Mouse (Mus musculus): Measurements from ENCODE around the gene Bptf. TPM values are rescaled to one million over a fixed set of nuclear protein-coding genes. Genes with fewer than 3 reads are reported as not detected.
"Not testable (repeated sequence)": the region's sequence is repeated elsewhere in the genome, so short reads cannot be mapped to it uniquely, and the experiment has no call there.

Gene Bptf
- polyA plus RNA-seq, 1 experiment = 106 TPM

- Histone ChIP-seq H3K27me3 (replicated peaks) (peaks cover under 1% of the 10 kb centered on the region), H3K4me1 (peaks cover 41% of the 10 kb centered on the region), H3K4me3 (replicated peaks) (peak within 1 kb of the TSS; percentile 92), H3K9me3 (no peaks in the 10 kb centered on the region), H3K36me3 (replicated peaks; ENCODE audit: low read length) (peaks cover 24% of the 10 kb centered on the region)
- TF ChIP-seq FLI1 (IDR thresholded peaks at IDR 0.05; ENCODE audit: low read length) = no peak
Measured at GRCm38 (mm10) chr11:106999151-106999948, 132.6 kb downstream of the Bptf start, which contains the start of gene Kpna2. Kpna2 (minus strand) TSS chr11:106999541.

- Histone ChIP-seq H3K36me3 (replicated peaks; ENCODE audit: low read length) (peaks cover 30% of the 10 kb centered on the region), H3K27me3 (replicated peaks) (no peaks in the 10 kb centered on the region), H3K9me3 (no peaks in the 10 kb centered on the region), H3K4me3 (replicated peaks) (peak overlapping the region; percentile 92), H3K4me1 (peaks cover 47% of the 10 kb centered on the region)
- no peak for TF ChIP-seq FLI1 (IDR thresholded peaks at IDR 0.05; ENCODE audit: low read length)
- no peak for TF ChIP-seq GATA1 (IDR thresholded peaks at IDR 0.05; ENCODE audit: borderline replicate concordance, low read length)
Measured at GRCm38 (mm10) chr11:106998651-106999150, 133.2 kb downstream of the Bptf start.

GRCm38 (mm10) chr11:106997976-106998375 is 134.0 kb downstream of the Bptf start:
- Histone ChIP-seq H3K27me3 (replicated peaks) (no peaks in the 10 kb centered on the region), H3K36me3 (replicated peaks; ENCODE audit: low read length) (peaks cover 36% of the 10 kb centered on the region), H3K4me3 (replicated peaks) (peak overlapping the region; percentile 92), H3K4me1 (peaks cover 53% of the 10 kb centered on the region), H3K9me3 (no peaks in the 10 kb centered on the region)
- TF ChIP-seq FLI1 (IDR thresholded peaks at IDR 0.05; ENCODE audit: low read length) (no peak), GATA1 (IDR thresholded peaks at IDR 0.05; ENCODE audit: borderline replicate concordance, low read length) (no peak)

GRCm38 (mm10) chr11:106996492-106996891 is 135.4 kb downstream of the Bptf start:
- H3K36me3 ChIP-seq (replicated peaks; ENCODE audit: low read length) = peaks cover 49% of the 10 kb centered on the region
- peak overlapping the region; percentile 83 for H3K4me3 ChIP-seq (replicated peaks)
- not testable (repeated sequence) for H3K9me3 ChIP-seq; H3K27me3 ChIP-seq (replicated peaks)
- H3K4me1 ChIP-seq = peaks cover 48% of the 10 kb centered on the region

GRCm38 (mm10) chr11:106994246-106995085 is 137.5 kb downstream of the Bptf start:
- no peak for TF ChIP-seq FLI1 (IDR thresholded peaks at IDR 0.05; ENCODE audit: low read length)
- Histone ChIP-seq H3K9me3 (no peaks in the 10 kb centered on the region), H3K4me1 (peaks cover 48% of the 10 kb centered on the region), H3K4me3 (replicated peaks) (peak overlapping the region; percentile 53), H3K27me3 (replicated peaks) (no peaks in the 10 kb centered on the region), H3K36me3 (replicated peaks; ENCODE audit: low read length) (peaks cover 70% of the 10 kb centered on the region)

- Histone ChIP-seq H3K36me3 (replicated peaks; ENCODE audit: low read length) (peaks cover 82% of the 10 kb centered on the region), H3K27me3 (replicated peaks) (no peaks in the 10 kb centered on the region), H3K4me1 (peaks cover 13% of the 10 kb centered on the region), H3K4me3 (replicated peaks) (no peak overlapping the region), H3K9me3 (no peaks in the 10 kb centered on the region)
- TF ChIP-seq FLI1 (IDR thresholded peaks at IDR 0.05; ENCODE audit: low read length) = no peak
- TF ChIP-seq GATA1 (IDR thresholded peaks at IDR 0.05; ENCODE audit: borderline replicate concordance, low read length) = no peak
Measured at GRCm38 (mm10) chr11:106987384-106987783, 144.5 kb downstream of the Bptf start.

- H3K4me1 ChIP-seq = peaks cover 24% of the 10 kb centered on the region
- H3K9me3 ChIP-seq; H3K4me3 ChIP-seq (replicated peaks); H3K27me3 ChIP-seq (replicated peaks): not testable (repeated sequence)
- peaks cover 70% of the 10 kb centered on the region for H3K36me3 ChIP-seq (replicated peaks; ENCODE audit: low read length)
Measured at GRCm38 (mm10) chr11:106985979-106986604, 145.8 kb downstream of the Bptf start.

Other genes starting within 250 kb of the Bptf start
- 1.0 and 2.7 TPM in 2 replicates for gene Smurf2, start 211.4 kb downstream of the Bptf start, polyA plus RNA-seq (2012; ENCODE audit: insufficient read depth, low replicate concordance)
- 20.9 TPM in 1 of 2 replicates, not detected in the other for gene Kpna2, start 132.6 kb downstream of the Bptf start, polyA plus RNA-seq (2012; ENCODE audit: insufficient read depth, low replicate concordance)
- 1.0 and 1.7 TPM in 2 replicates for gene 1810010H24Rik, start 106.4 kb downstream of the Bptf start, polyA plus RNA-seq (2012; ENCODE audit: insufficient read depth, low replicate concordance)
- gene Nol11, start 57.3 kb upstream of the Bptf start, polyA plus RNA-seq (2012; ENCODE audit: insufficient read depth, low replicate concordance) = 0.20 TPM in 1 of 2 replicates, not detected in the other